Mouse (Mus musculus): ENCODE measurements at regions not wholly inside any gene's neighbourhood (a gene's known extent, or its start where the extent isn't known, plus 50 kb on each side); places are given as distances from the start of the nearest gene placed in this dataset.

- no peak for TF ChIP-seq GATA1 (IDR thresholded peaks at IDR 0.05; ENCODE audit: borderline replicate concordance, low read length)
- no peak for TF ChIP-seq FLI1 (IDR thresholded peaks at IDR 0.05; ENCODE audit: low read length)
These were observed 172.2 kb upstream of the Samsn1 start for GRCm38 (mm10) chr16:76194291-76194690.
